Mouse (Mus musculus) midbrain, postnatal 0 days (tissue): Measurements from ENCODE around the gene Plod3. TPM values are rescaled to one million over a fixed set of nuclear protein-coding genes. Genes with fewer than 3 reads are reported as not detected.
"Not testable (repeated sequence)": the region's sequence is repeated elsewhere in the genome, so short reads cannot be mapped to it uniquely, and the experiment has no call there.

Experiments
- ATAC-seq: fragments of 200-750 bp; cut with Nextera tagmentation; 2 replicates; pipeline ENCODE4 v1.8.0; 2017; ENCODE audit warnings: moderate number of reproducible peaks, mild to moderate bottlenecking, moderate TSS enrichment, moderate library complexity; ENCODE audit not compliant: low FRiP score
- DNase-seq: peaks from one replicate; pipeline ENCODE4 v3.0.0-alpha.2; 2015; ENCODE audit warnings: low spot score
- H3K27ac ChIP-seq: fragments of 300-500 bp; sonication (generic); 2 replicates; pipeline ENCODE4 v1.5.1; 2014; ENCODE audit warnings: low read depth, mild to moderate bottlenecking, low read length, mixed read lengths
- H3K27me3 ChIP-seq: fragments of 300-500 bp; sonication (generic); 2 replicates; pipeline ENCODE4 v1.6.1; 2014; ENCODE audit warnings: low read length, control low read depth, mixed read lengths; ENCODE audit not compliant: insufficient read depth
- H3K36me3 ChIP-seq: fragments of 300-500 bp; sonication (generic); 2 replicates; pipeline ENCODE4 v1.6.1; 2014; ENCODE audit warnings: low read length, control low read depth, mixed read lengths; ENCODE audit not compliant: insufficient read depth
- H3K4me1 ChIP-seq: fragments of 300-500 bp; sonication (generic); 2 replicates; pipeline ENCODE4 v1.6.1; 2014; ENCODE audit warnings: mild to moderate bottlenecking, control low read depth, antibody characterized with exemption, low read length, mixed read lengths; ENCODE audit not compliant: insufficient read depth
- H3K4me2 ChIP-seq: fragments of 300-500 bp; sonication (generic); 2 replicates; pipeline ENCODE4 v1.6.1; 2014; ENCODE audit warnings: low read depth, mild to moderate bottlenecking, low read length, mixed read lengths; ENCODE audit not compliant: poor library complexity, severe bottlenecking
- H3K4me3 ChIP-seq: fragments of 300-500 bp; sonication (generic); 2 replicates; pipeline ENCODE4 v1.5.1; 2014; ENCODE audit warnings: low read depth, mild to moderate bottlenecking, low read length, moderate library complexity
- H3K9ac ChIP-seq: fragments of 300-500 bp; sonication (generic); replicated peaks from 2 replicates; pipeline ENCODE4 v1.6.1; 2014; ENCODE audit warnings: mild to moderate bottlenecking, low read length, moderate library complexity, mixed read lengths; ENCODE audit not compliant: poor library complexity, severe bottlenecking
- H3K9me3 ChIP-seq: fragments of 300-500 bp; sonication (generic); 2 replicates; pipeline ENCODE4 v1.6.1; 2016; ENCODE audit warnings: low read length, control low read depth
- CTCF ChIP-seq: IDR thresholded peaks from 2 replicates; pipeline ENCODE4 v1.5.1; 2016; ENCODE audit warnings: antibody characterized with exemption, mild to moderate bottlenecking
- WGBS: fragments of 180-500 bp; shearing (Covaris S2); extraction: QIAGEN DNeasy Blood & Tissue Kit; methylation state at CpG from one replicate; pipeline ENCODE4 v1.1.7; 2014; 5-methylcytosine and 5-hydroxymethylcytosine counted together
- polyA plus RNA-seq: library from polyadenylated mRNA; unstranded; fragments of >200 nt; fragmentation: Nextera tagmentation; extraction: Ambion mirVana; gene quantifications from 2 replicates; pipeline ENCODE4 v1.2.1, GENCODE M21; 2015
- total RNA-seq: library from RNA; depleted of rRNA; stranded (reverse); fragments of >200 nt; gene quantifications from 2 replicates; pipeline ENCODE4 v1.2.3, GENCODE M21; 2014

The Plod3 gene
- total and polyA plus RNA-seq, 2 experiments from 2014 or later = 26.7 to 68.1 TPM

DNA sequence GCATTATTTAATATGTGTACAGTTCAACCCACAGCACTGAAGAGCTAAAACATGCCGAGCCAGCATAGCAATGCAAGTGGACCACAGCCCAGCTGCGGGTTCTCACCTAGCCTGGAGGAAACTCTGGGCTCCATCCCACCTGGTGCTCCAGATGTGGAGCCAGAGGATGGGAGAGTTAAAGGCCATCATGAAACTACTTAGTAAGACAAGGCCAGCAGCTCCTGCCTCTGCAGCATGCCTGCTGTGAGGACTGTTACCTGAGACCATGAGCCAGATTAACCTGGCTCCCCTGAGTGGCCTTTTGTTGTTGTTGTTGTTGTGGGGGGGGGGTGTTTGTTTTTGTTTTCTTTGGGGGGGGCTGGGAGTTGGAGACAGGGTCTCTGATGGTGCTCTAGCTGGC is 43.4 kb upstream of the Plod3 start:
- Histone ChIP-seq H3K9ac (no peak overlapping the region), H3K27me3 (no peaks in the 10 kb centered on the region), H3K4me1 (no peaks in the 10 kb centered on the region), H3K9me3 (no peaks in the 10 kb centered on the region), H3K4me2 (no peak overlapping the region), H3K27ac (no peak overlapping the region), H3K36me3 (no peaks in the 10 kb centered on the region), H3K4me3 (no peak overlapping the region)
- no peak for TF ChIP-seq CTCF
- DNase-seq (no peak), ATAC-seq (no peak)
- WGBS = 81% methylated on average over 2 of the region's 2 CpGs

DNA sequence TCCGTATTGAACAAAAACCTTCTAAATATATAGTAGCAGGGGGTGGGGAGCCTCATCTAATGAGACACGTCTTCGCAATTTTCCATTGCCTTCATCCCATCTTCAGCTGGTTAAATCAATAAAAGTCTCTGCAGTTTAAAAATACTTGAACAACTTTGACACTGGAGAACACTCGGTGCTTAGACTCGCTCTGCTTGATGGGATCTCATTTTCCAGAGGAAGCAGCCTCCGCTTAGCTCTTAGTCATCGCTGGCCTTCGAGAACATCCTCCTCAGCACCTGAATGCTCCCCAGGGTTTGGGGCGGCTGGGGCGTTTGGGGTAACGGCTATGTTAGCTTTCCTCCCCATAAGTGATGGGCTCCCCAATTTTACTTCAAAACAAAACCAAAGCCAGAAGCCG is 41.7 kb upstream of the Plod3 start:
- H3K4me3 ChIP-seq = no peak overlapping the region
- no peak overlapping the region for H3K9ac ChIP-seq
- no peaks in the 10 kb centered on the region for H3K9me3 ChIP-seq
- no peak for TF ChIP-seq CTCF
- H3K27ac ChIP-seq = no peak overlapping the region
- DNase-seq (no peak), ATAC-seq (no peak)
- H3K27me3 ChIP-seq = no peaks in the 10 kb centered on the region
- WGBS = 82% methylated on average over 12 of the region's 12 CpGs
- no peak overlapping the region for H3K4me2 ChIP-seq
- no peaks in the 10 kb centered on the region for H3K4me1 ChIP-seq
- H3K36me3 ChIP-seq = no peaks in the 10 kb centered on the region

DNA sequence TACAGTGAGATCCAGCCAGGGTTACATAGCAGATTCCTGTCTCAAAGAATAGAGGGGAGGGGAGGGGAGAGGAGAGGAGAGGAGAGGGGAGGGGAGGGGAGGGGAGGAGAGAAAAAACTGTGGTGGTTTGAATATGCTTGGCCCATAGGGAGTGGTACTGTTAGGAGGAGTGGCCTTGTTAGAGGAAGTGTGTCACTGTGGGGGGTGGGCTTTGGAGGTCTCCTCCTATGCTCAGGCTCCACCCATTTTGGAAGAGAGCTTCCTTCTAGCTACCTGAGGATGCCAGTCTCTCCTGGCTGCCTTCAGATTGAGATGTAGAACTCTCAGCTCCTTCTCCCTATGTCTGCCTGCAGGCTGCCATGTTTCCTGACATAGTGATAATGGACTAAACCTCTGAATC is 38.9 kb upstream of the Plod3 start:
- Histone ChIP-seq H3K4me1 (no peaks in the 10 kb centered on the region), H3K9me3 (no peaks in the 10 kb centered on the region), H3K4me3 (no peak overlapping the region), H3K36me3 (no peaks in the 10 kb centered on the region), H3K9ac (no peak overlapping the region), H3K4me2 (no peak overlapping the region), H3K27me3 (no peaks in the 10 kb centered on the region), H3K27ac (no peak overlapping the region)
- no peak for ATAC-seq
- no peak for TF ChIP-seq CTCF
- no peak for DNase-seq

DNA sequence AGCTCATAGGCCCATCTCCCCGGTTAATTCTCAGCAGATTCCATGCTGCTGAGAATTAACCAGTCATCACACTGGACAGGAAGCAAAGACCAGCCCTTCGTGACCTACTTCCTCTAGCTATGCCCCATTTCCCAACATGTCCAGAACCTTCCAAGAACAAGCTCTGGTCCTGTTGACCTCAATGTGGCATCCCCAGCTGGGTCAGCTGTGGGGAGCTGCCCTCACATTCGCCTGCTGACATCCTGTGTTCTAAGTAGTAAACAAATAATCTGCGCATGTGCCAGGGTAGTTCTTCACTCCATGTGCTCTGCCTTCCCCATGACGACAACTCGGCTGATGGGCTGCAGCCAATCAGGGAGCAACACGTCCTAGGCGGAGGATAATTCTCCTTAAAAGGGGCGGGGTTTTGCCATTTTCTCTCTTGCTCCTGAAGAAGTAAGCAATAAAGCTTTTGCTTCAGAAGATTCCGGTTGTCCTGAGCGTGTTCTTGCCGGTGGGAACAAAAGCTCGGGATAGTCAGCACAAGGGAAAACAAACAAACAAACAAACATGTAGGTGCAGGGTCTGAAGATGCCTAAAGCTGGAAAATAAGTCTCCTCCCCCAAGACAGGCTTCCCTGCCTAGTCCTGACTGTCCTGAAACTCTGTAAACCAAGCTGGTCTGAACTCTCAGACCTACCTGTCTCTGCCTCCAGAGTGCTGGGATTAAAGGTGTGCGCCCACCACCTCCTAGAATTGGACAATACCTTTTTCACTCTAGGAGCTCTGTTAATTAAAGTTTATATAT is 37.1 kb upstream of the Plod3 start:
- 82% methylated on average over 13 of the region's 14 CpGs for WGBS
- not testable (repeated sequence) for H3K4me3 ChIP-seq, H3K27ac ChIP-seq, DNase-seq, H3K36me3 ChIP-seq, ATAC-seq, H3K9ac ChIP-seq, H3K27me3 ChIP-seq, H3K4me2 ChIP-seq, H3K4me1 ChIP-seq, H3K9me3 ChIP-seq

DNA sequence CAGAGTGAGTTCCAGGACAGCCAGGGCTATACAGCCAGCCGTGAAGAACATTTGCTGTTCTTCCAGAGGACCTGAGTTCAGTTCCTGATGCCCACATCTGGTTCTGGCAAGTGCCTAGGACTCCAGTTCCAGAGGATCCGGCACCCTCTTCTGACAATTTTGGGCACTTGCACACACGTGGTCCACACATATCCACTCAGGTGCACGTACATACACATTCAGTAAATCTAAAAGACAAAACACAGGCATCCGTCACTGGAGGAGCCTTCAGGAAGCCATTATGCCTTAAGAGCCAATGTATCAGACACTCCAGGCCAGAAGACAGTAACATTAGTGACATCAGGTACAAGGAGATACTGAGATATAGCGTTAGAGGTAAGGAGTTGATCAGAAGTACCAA is 36.3 kb upstream of the Plod3 start:
- 92% methylated on average over 6 of the region's 6 CpGs for WGBS
- no peak for ATAC-seq

DNA sequence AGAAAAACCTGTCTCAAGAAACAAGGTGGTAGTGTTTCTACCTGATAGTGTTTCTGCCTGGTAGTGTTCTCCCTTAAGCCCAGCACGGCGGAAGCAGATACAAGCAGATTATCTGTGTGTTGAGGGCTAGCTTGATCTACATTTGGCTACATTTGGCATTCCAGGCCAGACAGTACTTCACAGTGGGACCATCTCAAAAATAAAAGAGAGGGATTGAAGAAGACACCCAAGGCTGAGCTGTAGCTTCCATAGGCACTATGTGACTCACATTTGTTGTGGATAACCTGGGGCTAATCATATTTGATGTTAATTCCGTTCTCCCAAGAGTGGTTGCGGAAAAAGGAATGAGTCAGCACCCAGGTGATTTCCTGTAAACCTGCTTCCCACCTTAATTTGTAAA is 34.7 kb upstream of the Plod3 start:
- Histone ChIP-seq H3K9ac (no peak overlapping the region), H3K4me1 (peaks cover 15% of the 10 kb centered on the region), H3K27ac (no peak overlapping the region), H3K36me3 (no peaks in the 10 kb centered on the region), H3K9me3 (no peaks in the 10 kb centered on the region), H3K27me3 (no peaks in the 10 kb centered on the region), H3K4me3 (no peak overlapping the region), H3K4me2 (no peak overlapping the region)
- no peak for TF ChIP-seq CTCF
- ATAC-seq (no peak), DNase-seq (no peak)
- WGBS = 77% methylated on average over 4 of the region's 4 CpGs

More for the DNA sequence above, 36.3 kb upstream of the Plod3 start:
- Histone ChIP-seq H3K4me1 (peaks cover 12% of the 10 kb centered on the region), H3K27me3 (no peaks in the 10 kb centered on the region), H3K4me3 (no peak overlapping the region), H3K9ac (no peak overlapping the region), H3K36me3 (no peaks in the 10 kb centered on the region), H3K27ac (no peak overlapping the region), H3K9me3 (no peaks in the 10 kb centered on the region), H3K4me2 (no peak overlapping the region)
- no peak for TF ChIP-seq CTCF
- DNase-seq = no peak
